Mouse (Mus musculus) brain, embryonic 14.5 days (tissue): ENCODE measurements at regions not wholly inside any gene's neighbourhood (a gene's known extent, or its start where the extent isn't known, plus 50 kb on each side); places are given as distances from the start of the nearest gene placed in this dataset.

Source experiments
- CTCF ChIP-seq: fragments of 200-500 bp; IDR thresholded peaks from 2 replicates; pipeline ENCODE4 v1.5.1; 2012; ENCODE audit warnings: inconsistent platforms, mild to moderate bottlenecking, moderate library complexity, borderline replicate concordance; ENCODE audit not compliant: insufficient read depth, insufficient read length; ENCODE audit errors: extremely low read depth
- POLR2A ChIP-seq: fragments of 200-500 bp; IDR thresholded peaks from 2 replicates; pipeline ENCODE4 v1.6.1; 2012; ENCODE audit warnings: mild to moderate bottlenecking, inconsistent platforms, borderline replicate concordance; ENCODE audit not compliant: poor library complexity, insufficient read depth, insufficient read length, severe bottlenecking; ENCODE audit errors: extremely low read depth

- no peak for TF ChIP-seq CTCF
- no peak for TF ChIP-seq POLR2A
Observed at GRCm38 (mm10) chr2:148530546-148530945, 87.2 kb upstream of the Cd93 start.
